Mouse (Mus musculus): Measurements from ENCODE around the gene Cox14. TPM values are rescaled to one million over a fixed set of nuclear protein-coding genes. Genes with fewer than 3 reads are reported as not detected.

The Cox14 gene
- polyA plus RNA-seq, 1 experiment from 2014 or later: 153 TPM

DNA sequence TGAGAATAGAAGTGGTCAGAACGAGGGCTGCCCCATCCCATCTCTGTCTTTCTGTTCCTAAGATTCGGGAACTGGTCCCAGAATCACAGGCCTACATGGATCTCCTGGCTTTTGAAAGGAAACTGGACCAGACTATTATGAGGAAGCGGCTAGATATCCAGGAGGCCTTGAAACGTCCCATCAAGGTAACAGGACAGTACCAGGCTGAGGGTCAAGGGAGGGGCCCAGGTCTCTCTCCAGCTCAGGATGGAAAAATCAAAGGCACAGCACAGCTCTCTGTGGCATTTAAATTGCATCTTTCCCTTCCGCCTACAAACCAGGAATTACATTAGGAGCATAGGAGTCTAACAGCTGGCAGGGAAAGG is 21.8 kb upstream of the Cox14 start:
- no peak for DNase-seq (ENCODE audit: low spot score)
- 85% methylated on average over 5 of the region's 5 CpGs for WGBS
- H3K36me3 ChIP-seq (ENCODE audit: control insufficient read depth, insufficient read depth, low read length): peaks cover 23% of the 10 kb centered on the region
- no peak overlapping the region for H3K9ac ChIP-seq (ENCODE audit: low read depth, low read length)
- H3K27ac ChIP-seq (ENCODE audit: low read depth, low read length): no peak overlapping the region
- no peaks in the 10 kb centered on the region for H3K27me3 ChIP-seq (replicated peaks; ENCODE audit: control insufficient read depth, insufficient read depth, low read length)
- no peaks in the 10 kb centered on the region for H3K9me3 ChIP-seq (ENCODE audit: control insufficient read depth, low read length)
- H3K4me2 ChIP-seq: 0 out of 2 replicates have a peak overlapping the region, but pooled peaks have one; percentile 1
- H3K4me1 ChIP-seq (replicated peaks; ENCODE audit: control insufficient read depth, insufficient read depth, low read length): peaks cover 28% of the 10 kb centered on the region
- ATAC-seq (replicated peaks; ENCODE audit: low FRiP score): no peak
- H3K4me3 ChIP-seq (ENCODE audit: low read depth, low read length): no peak overlapping the region

DNA sequence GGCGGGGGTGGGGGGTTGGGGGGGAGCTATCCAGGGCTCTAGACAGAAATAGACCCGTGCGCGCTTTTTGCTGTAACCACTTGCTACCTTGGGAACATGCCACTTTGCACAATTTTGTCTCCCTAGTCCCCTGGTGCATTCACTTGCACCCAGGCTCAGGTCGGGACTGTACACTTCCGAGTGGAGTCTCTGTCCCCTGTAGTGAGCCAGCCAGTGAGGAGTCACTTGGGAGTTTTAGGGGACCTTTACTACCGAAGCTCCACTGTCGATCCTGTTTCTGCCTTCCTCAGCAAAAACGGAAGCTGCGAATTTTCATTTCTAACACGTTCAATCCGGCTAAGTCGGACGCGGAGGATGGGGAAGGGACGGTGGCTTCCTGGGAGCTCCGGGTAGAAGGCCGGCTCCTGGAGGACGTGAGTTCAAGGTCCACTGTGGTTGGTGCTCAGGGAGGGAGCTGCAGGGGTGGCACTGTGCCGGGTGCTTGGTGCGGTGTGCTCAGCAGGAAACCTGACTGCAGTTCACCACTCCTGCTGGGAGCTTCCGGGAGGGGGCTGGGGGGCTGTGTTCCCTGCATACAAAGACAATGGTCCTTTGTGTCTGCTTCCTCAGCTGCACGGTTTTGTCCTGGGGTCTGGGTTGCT is 21.3 kb upstream of the Cox14 start:
- Histone ChIP-seq H3K9me3 (ENCODE audit: control insufficient read depth, low read length) (no peaks in the 10 kb centered on the region), H3K36me3 (ENCODE audit: control insufficient read depth, insufficient read depth, low read length) (peaks cover 28% of the 10 kb centered on the region), H3K4me3 (ENCODE audit: low read depth, low read length) (no peak overlapping the region), H3K4me1 (replicated peaks; ENCODE audit: control insufficient read depth, insufficient read depth, low read length) (peaks cover 26% of the 10 kb centered on the region), H3K27me3 (replicated peaks; ENCODE audit: control insufficient read depth, insufficient read depth, low read length) (no peaks in the 10 kb centered on the region), H3K4me2 (peak overlapping the region; percentile 33), H3K9ac (ENCODE audit: low read depth, low read length) (0 out of 2 replicates have a peak overlapping the region, but pooled peaks have one; percentile 14), H3K27ac (ENCODE audit: low read depth, low read length) (peak overlapping the region; percentile 25)
- WGBS: 69% methylated on average over 23 of the region's 23 CpGs
- DNase-seq (ENCODE audit: low spot score) (no peak), ATAC-seq (replicated peaks; ENCODE audit: low FRiP score) (no peak)

DNA sequence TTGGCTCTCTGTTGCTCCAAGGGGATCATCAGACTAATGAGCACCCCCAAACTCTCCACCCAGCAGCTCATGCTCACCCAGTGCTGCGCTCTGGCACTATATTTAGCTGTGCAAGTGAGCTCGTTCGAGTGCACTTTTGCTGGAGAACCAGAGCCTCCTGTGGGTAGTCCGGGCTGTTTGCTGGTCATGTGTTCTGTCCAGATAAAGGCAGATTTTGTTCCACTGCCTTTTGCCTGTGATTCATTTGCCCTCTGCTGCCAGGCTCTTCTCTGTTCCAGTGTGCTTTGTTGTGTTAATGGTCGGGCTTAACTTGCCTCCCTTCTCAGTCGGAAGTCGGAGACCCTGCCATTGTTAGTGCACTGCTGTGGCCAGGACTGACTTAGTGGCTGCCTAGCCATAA is 20.5 kb upstream of the Cox14 start:
- Histone ChIP-seq H3K4me2 (no peak overlapping the region), H3K27ac (ENCODE audit: low read depth, low read length) (peak overlapping the region; percentile 25; the same call in 1 of the 2 replicates), H3K9me3 (ENCODE audit: control insufficient read depth, low read length) (no peaks in the 10 kb centered on the region), H3K4me3 (ENCODE audit: low read depth, low read length) (no peak overlapping the region), H3K4me1 (replicated peaks; ENCODE audit: control insufficient read depth, insufficient read depth, low read length) (peaks cover 26% of the 10 kb centered on the region), H3K27me3 (replicated peaks; ENCODE audit: control insufficient read depth, insufficient read depth, low read length) (no peaks in the 10 kb centered on the region), H3K9ac (ENCODE audit: low read depth, low read length) (no peak overlapping the region), H3K36me3 (ENCODE audit: control insufficient read depth, insufficient read depth, low read length) (peaks cover 32% of the 10 kb centered on the region)
- no peak for ATAC-seq (replicated peaks; ENCODE audit: low FRiP score)
- WGBS: 67% methylated on average over 7 of the region's 7 CpGs
- no peak for DNase-seq (ENCODE audit: low spot score)

DNA sequence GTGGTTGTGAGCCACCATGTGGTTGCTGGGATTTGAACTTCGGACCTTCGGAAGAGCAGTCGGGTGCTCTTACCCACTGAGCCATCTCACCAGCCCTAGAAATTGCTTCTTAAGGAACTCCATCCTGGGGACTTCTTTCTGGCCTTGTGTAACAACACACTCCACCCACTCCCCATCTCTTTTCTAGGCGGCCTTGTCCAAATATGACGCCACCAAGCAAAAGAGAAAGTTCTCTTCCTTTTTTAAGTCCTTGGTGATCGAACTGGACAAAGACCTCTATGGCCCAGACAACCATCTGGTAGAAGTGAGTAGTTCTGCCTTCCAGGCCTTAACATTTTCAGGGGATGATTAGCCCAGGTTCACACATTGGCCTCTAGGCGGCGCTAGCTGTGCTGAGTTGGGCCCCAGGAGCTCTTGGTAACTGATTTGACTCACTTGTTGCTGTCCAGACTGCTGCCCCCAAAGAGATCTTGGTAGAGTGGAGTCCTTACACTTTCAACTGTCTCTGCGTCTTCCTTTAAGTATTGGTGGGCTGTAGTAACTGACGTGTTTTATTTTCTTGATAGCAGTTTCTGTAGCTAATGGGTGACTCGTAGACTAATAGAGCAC is 19.9 kb upstream of the Cox14 start, which contains the start of gene Gm17349:
Gene Gm17349 (minus strand): TSS at position 51 of the 609 bp plus-strand sequence.
- Histone ChIP-seq H3K4me1 (replicated peaks; ENCODE audit: control insufficient read depth, insufficient read depth, low read length) (peaks cover 26% of the 10 kb centered on the region), H3K27me3 (replicated peaks; ENCODE audit: control insufficient read depth, insufficient read depth, low read length) (no peaks in the 10 kb centered on the region), H3K27ac (ENCODE audit: low read depth, low read length) (peak within 1 kb of the TSS; percentile 25; the same call in 1 of the 2 replicates), H3K4me3 (ENCODE audit: low read depth, low read length) (no peak within 1 kb of the TSS), H3K9ac (ENCODE audit: low read depth, low read length) (0 out of 2 replicates have a peak within 1 kb of the TSS, but pooled peaks have one; percentile 14), H3K4me2 (peak within 1 kb of the TSS; percentile 33), H3K9me3 (ENCODE audit: control insufficient read depth, low read length) (no peaks in the 10 kb centered on the region), H3K36me3 (ENCODE audit: control insufficient read depth, insufficient read depth, low read length) (peaks cover 37% of the 10 kb centered on the region)
- ATAC-seq (replicated peaks; ENCODE audit: low FRiP score) (no peak), DNase-seq (ENCODE audit: low spot score) (no peak)
- WGBS: 65% methylated on average over 11 of the region's 11 CpGs

DNA sequence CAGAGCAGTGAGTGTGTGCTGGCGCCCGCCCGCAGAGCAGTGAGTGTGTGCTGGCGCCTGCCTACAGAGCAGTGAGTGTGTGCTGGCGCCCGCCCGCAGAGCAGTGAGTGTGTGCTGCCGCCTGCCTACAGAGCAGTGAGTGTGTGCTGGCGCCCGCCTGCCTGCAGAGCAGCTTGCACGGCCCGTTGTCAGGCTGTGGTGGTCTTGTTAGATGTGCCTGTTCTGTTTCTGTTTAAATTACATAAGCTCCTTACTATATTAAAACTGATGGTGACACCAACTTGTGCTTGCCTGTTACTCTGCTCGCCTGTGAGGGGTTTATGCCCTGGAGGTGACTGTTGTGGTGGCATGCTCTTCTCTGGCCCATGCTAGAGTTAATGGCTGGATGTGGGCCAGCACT is 17.2 kb upstream of the Cox14 start:
- H3K36me3 ChIP-seq (ENCODE audit: control insufficient read depth, insufficient read depth, low read length): peaks cover 49% of the 10 kb centered on the region
- WGBS: 92% methylated on average over 13 of the region's 13 CpGs
- DNase-seq (ENCODE audit: low spot score): no peak
- no peaks in the 10 kb centered on the region for H3K27me3 ChIP-seq (replicated peaks; ENCODE audit: control insufficient read depth, insufficient read depth, low read length)
- H3K27ac ChIP-seq (ENCODE audit: low read depth, low read length): no peak overlapping the region
- H3K4me2 ChIP-seq: no peak overlapping the region
- H3K4me3 ChIP-seq (ENCODE audit: low read depth, low read length): no peak overlapping the region
- H3K9ac ChIP-seq (ENCODE audit: low read depth, low read length): no peak overlapping the region
- no peak for ATAC-seq (replicated peaks; ENCODE audit: low FRiP score)
- H3K4me1 ChIP-seq (replicated peaks; ENCODE audit: control insufficient read depth, insufficient read depth, low read length): peaks cover 11% of the 10 kb centered on the region
- no peaks in the 10 kb centered on the region for H3K9me3 ChIP-seq (ENCODE audit: control insufficient read depth, low read length)

DNA sequence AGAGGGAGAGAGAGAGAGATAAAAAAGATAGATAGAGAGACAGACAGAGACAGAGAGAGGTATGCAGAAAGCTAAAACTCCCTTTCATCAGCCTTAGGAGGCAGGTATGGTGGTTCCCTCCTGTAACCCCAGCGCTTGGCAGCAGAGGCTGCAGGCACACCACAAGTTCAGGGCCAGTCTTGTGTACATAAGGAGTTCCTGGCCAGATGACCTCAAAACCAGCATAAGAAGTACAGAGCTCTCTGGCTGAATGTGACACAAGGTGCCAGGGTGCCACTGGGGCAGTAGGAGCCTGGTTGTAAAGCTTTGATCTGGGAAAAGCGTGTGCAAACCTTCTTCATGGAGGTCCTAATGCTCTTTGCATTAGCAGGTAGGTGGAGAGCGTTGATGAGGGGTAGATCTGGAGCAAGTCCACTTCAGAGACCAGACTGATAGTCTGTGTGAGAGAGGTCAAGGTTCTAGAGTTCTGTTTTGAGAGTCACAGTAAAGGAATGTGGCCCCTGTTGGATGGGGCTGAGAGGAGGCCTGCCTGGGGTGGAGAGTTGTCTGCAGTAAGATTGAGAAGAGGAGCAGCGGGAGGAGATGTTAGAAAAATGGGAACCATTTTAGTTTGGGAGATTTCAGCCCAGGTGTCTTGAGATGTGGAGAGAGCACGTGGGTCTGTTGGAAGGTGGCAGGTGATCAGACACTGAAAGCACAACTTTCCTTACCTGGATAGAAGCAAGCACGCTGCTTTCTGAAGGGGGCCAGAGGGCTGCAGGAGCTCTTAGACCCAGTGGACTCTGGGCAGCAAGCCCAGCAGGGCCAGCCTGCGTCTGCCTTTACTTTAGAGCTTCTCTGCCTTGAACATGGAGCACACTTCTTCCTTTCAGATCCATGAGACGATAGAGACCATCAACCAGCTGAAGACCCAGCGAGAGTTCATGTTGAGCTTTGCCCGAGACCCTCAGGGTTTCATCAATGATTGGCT is 14.9 kb upstream of the Cox14 start:
- Histone ChIP-seq H3K9ac (ENCODE audit: low read depth, low read length) (no peak overlapping the region), H3K9me3 (ENCODE audit: control insufficient read depth, low read length) (no peaks in the 10 kb centered on the region), H3K4me1 (replicated peaks; ENCODE audit: control insufficient read depth, insufficient read depth, low read length) (no peaks in the 10 kb centered on the region), H3K27ac (ENCODE audit: low read depth, low read length) (no peak overlapping the region), H3K36me3 (ENCODE audit: control insufficient read depth, insufficient read depth, low read length) (peaks cover 55% of the 10 kb centered on the region), H3K27me3 (replicated peaks; ENCODE audit: control insufficient read depth, insufficient read depth, low read length) (no peaks in the 10 kb centered on the region), H3K4me3 (ENCODE audit: low read depth, low read length) (no peak overlapping the region), H3K4me2 (no peak overlapping the region)
- DNase-seq (ENCODE audit: low spot score) (no peak), ATAC-seq (replicated peaks; ENCODE audit: low FRiP score) (no peak)
- 86% methylated on average over 10 of the region's 10 CpGs for WGBS

DNA sequence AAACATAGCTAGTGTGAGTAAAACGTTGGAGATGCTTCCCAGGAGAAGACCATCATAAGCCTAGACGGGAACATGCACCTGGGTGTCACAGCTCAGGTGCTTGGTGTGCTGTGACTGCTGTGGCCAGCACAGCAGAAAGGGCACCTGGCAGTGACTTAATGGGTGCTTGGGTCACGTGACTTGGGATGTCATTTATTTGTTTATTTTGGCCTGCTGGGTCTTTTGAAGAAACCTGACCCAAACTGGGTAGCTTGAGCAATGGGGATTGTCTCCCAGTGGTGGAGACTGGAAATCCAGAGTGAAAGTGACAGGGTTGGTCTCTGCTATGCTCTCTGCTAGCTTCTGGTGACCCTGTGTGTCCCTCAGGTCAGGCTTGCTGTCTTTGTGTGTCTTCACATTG is 13.9 kb upstream of the Cox14 start:
- H3K9ac ChIP-seq (ENCODE audit: low read depth, low read length): no peak overlapping the region
- H3K4me3 ChIP-seq (ENCODE audit: low read depth, low read length): no peak overlapping the region
- no peaks in the 10 kb centered on the region for H3K9me3 ChIP-seq (ENCODE audit: control insufficient read depth, low read length)
- H3K4me1 ChIP-seq (replicated peaks; ENCODE audit: control insufficient read depth, insufficient read depth, low read length): 0 out of 2 replicates have a peak, but pooled peaks cover 3% of the 10 kb centered on the region
- no peaks in the 10 kb centered on the region for H3K27me3 ChIP-seq (replicated peaks; ENCODE audit: control insufficient read depth, insufficient read depth, low read length)
- ATAC-seq (replicated peaks; ENCODE audit: low FRiP score) (no peak), DNase-seq (ENCODE audit: low spot score) (no peak)
- 69% methylated on average over 3 of the region's 3 CpGs for WGBS
- no peak overlapping the region for H3K4me2 ChIP-seq
- peaks cover 57% of the 10 kb centered on the region for H3K36me3 ChIP-seq (ENCODE audit: control insufficient read depth, insufficient read depth, low read length)
- no peak overlapping the region for H3K27ac ChIP-seq (ENCODE audit: low read depth, low read length)

DNA sequence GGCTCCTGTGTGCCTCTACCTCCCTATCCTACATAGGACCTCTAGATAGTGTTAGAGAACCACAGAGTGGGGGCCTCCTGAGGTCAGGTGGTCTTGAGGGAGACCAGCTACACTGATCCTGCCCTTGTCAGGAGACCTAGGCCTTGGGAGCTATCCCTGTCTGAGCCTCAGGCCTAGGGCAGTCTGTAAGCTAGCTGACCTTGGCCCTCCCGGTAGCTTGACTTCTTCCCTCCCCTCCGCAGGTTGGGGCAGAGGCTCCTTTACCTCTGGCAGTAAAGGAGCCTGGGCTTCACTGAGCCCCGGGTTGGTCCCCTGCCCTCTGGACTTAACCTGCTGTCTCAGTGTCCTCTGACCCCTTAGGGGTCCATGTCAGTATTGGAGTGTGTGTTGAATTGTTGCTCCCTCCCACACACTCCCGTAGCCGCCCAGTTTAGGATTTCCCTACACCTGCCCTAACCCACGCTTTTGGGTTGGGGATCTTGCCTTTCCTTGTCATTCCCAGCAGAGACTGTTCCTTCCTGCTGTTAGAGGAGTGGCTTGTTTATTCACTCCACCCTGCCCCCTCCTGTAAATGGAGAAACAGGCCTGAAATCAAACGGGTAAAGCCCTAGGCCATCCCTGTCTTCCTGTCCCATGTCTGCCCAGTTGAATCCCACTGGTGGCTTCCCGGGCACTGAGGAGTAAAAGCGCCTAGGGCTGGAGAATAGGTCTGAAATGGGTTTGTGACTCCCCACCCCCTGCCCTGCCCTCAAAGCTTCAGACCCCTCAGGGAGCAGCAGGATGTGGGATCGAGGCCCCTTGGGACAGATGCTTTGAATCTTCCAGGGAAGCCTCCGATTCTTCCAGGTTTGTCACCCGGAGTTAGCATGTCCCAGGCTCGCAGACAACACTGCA is 12.5 kb upstream of the Cox14 start:
- DNase-seq (ENCODE audit: low spot score) (no peak), ATAC-seq (replicated peaks; ENCODE audit: low FRiP score) (no peak)
- Histone ChIP-seq H3K4me1 (replicated peaks; ENCODE audit: control insufficient read depth, insufficient read depth, low read length) (peaks cover 3% of the 10 kb centered on the region; the same call in 1 of the 2 replicates), H3K9me3 (ENCODE audit: control insufficient read depth, low read length) (no peaks in the 10 kb centered on the region), H3K27me3 (replicated peaks; ENCODE audit: control insufficient read depth, insufficient read depth, low read length) (no peaks in the 10 kb centered on the region), H3K36me3 (ENCODE audit: control insufficient read depth, insufficient read depth, low read length) (peaks cover 48% of the 10 kb centered on the region), H3K4me2 (no peak overlapping the region), H3K4me3 (ENCODE audit: low read depth, low read length) (no peak overlapping the region), H3K27ac (ENCODE audit: low read depth, low read length) (no peak overlapping the region), H3K9ac (ENCODE audit: low read depth, low read length) (no peak overlapping the region)
- 82% methylated on average over 13 of the region's 13 CpGs for WGBS

Data from liver, embryonic 11.5 days (tissue).